Mouse (Mus musculus): ENCODE data around the gene Mat2a. TPM values are rescaled to one million over a fixed set of nuclear protein-coding genes. Genes with fewer than 3 reads are reported as not detected.

The Mat2a gene
- polyA plus RNA-seq, 1 experiment from 2014 or later, result 527 TPM

Other genes starting within 250 kb of the Mat2a start
- gene Atoh8, start 204.0 kb downstream of the Mat2a start, polyA plus RNA-seq (2014; fragmentation: Nextera tagmentation; extraction: Ambion mirVana), result 10.2 and 11.3 TPM in 2 replicates
- gene Sftpb, start 134.9 kb downstream of the Mat2a start, polyA plus RNA-seq (2014; fragmentation: Nextera tagmentation; extraction: Ambion mirVana), result not detected in 2 replicates
- gene Usp39, start 94.4 kb downstream of the Mat2a start, polyA plus RNA-seq (2014; fragmentation: Nextera tagmentation; extraction: Ambion mirVana), result 107 and 111 TPM in 2 replicates
- gene 0610030E20Rik, start 92.2 kb downstream of the Mat2a start, polyA plus RNA-seq (2014; fragmentation: Nextera tagmentation; extraction: Ambion mirVana), result 16.4 and 19.8 TPM in 2 replicates
- 7.9 and 9.0 TPM in 2 replicates for gene Tmem150a, start 84.1 kb downstream of the Mat2a start, polyA plus RNA-seq (2014; fragmentation: Nextera tagmentation; extraction: Ambion mirVana)
- gene Rnf181, start 72.6 kb downstream of the Mat2a start, polyA plus RNA-seq (2014; fragmentation: Nextera tagmentation; extraction: Ambion mirVana), result 95.1 and 96.7 TPM in 2 replicates
- gene Vamp5, start 59.1 kb downstream of the Mat2a start, polyA plus RNA-seq (2014; fragmentation: Nextera tagmentation; extraction: Ambion mirVana), result 13.5 and 15.8 TPM in 2 replicates
- gene Vamp8, start 48.9 kb downstream of the Mat2a start, polyA plus RNA-seq (2014; fragmentation: Nextera tagmentation; extraction: Ambion mirVana), result 69.6 and 75.6 TPM in 2 replicates
- 12.4 and 15.7 TPM in 2 replicates for gene Ggcx, start 25.2 kb downstream of the Mat2a start, polyA plus RNA-seq (2014; fragmentation: Nextera tagmentation; extraction: Ambion mirVana)
- gene Sh2d6, start 82.1 kb upstream of the Mat2a start, polyA plus RNA-seq (2014; fragmentation: Nextera tagmentation; extraction: Ambion mirVana), result not detected in 2 replicates
- 17.5 and 20.8 TPM in 2 replicates for gene Capg, start 104.8 kb upstream of the Mat2a start, polyA plus RNA-seq (2014; fragmentation: Nextera tagmentation; extraction: Ambion mirVana)
- 16.4 and 17.2 TPM in 2 replicates for gene Elmod3, start 158.9 kb upstream of the Mat2a start, polyA plus RNA-seq (2014; fragmentation: Nextera tagmentation; extraction: Ambion mirVana)
- 9.5 and 10.1 TPM in 2 replicates for gene Retsat, start 158.9 kb upstream of the Mat2a start, polyA plus RNA-seq (2014; fragmentation: Nextera tagmentation; extraction: Ambion mirVana)
- gene Tgoln1, start 177.4 kb upstream of the Mat2a start, polyA plus RNA-seq (2014; fragmentation: Nextera tagmentation; extraction: Ambion mirVana), result 31.8 and 35.1 TPM in 2 replicates